Mouse (Mus musculus) intestine, embryonic 16.5 days (tissue): ENCODE data around the gene Ccne1. TPM values are rescaled to one million over a fixed set of nuclear protein-coding genes. Genes with fewer than 3 reads are reported as not detected.

Experiments
- ATAC-seq: fragments of 200-750 bp; cut with Nextera tagmentation; 2 replicates; pipeline ENCODE4 v1.8.0; 2017; ENCODE audit warnings: moderate TSS enrichment, moderate library complexity
- H3K27ac ChIP-seq: fragments of 300-500 bp; sonication (generic); 2 replicates; pipeline ENCODE4 v1.5.1; 2014; ENCODE audit warnings: mild to moderate bottlenecking, low read length
- H3K27me3 ChIP-seq: fragments of 300-500 bp; sonication (generic); replicated peaks from 2 replicates; pipeline ENCODE4 v1.6.1; 2014; ENCODE audit warnings: low read length, control low read depth, mixed read lengths; ENCODE audit not compliant: control insufficient read depth, insufficient read depth
- H3K36me3 ChIP-seq: fragments of 300-500 bp; sonication (generic); 2 replicates; pipeline ENCODE4 v1.6.1; 2014; ENCODE audit warnings: low read length, control low read depth; ENCODE audit not compliant: control insufficient read depth, insufficient read depth
- H3K4me1 ChIP-seq: fragments of 300-500 bp; sonication (generic); 2 replicates; pipeline ENCODE4 v1.6.1; 2014; ENCODE audit warnings: low read length, control low read depth, mixed read lengths; ENCODE audit not compliant: control insufficient read depth, insufficient read depth
- H3K4me2 ChIP-seq: fragments of 300-500 bp; sonication (generic); 2 replicates; pipeline ENCODE4 v1.6.1; 2014; ENCODE audit warnings: low read depth, low read length, control low read depth
- H3K4me3 ChIP-seq: fragments of 300-500 bp; sonication (generic); 2 replicates; pipeline ENCODE4 v1.5.1; 2014; ENCODE audit warnings: mild to moderate bottlenecking, low read length
- H3K9ac ChIP-seq: fragments of 300-500 bp; sonication (generic); 2 replicates; pipeline ENCODE4 v1.6.1; 2014; ENCODE audit warnings: low read depth, low read length
- H3K9me3 ChIP-seq: fragments of 300-500 bp; sonication (generic); 2 replicates; pipeline ENCODE4 v1.6.1; 2016; ENCODE audit warnings: low read length, control low read depth; ENCODE audit not compliant: control insufficient read depth
- WGBS: fragments of 180-500 bp; shearing (Covaris S2); extraction: QIAGEN DNeasy Blood & Tissue Kit; methylation state at CpG from one replicate; pipeline ENCODE4 v1.1.7; 2014; 5-methylcytosine and 5-hydroxymethylcytosine counted together
- polyA plus RNA-seq: library from polyadenylated mRNA; unstranded; fragments of >200 nt; fragmentation: Nextera tagmentation; extraction: Ambion mirVana; gene quantifications from 2 replicates; pipeline ENCODE4 v1.2.1, GENCODE M21; 2015

The Ccne1 gene
- 45.8 and 55.9 TPM in 2 replicates for polyA plus RNA-seq

- WGBS: under 1% methylated on average over 98 of the region's 102 CpGs
- Histone ChIP-seq H3K27ac (peak within 1 kb of the TSS; percentile 65), H3K4me3 (peak within 1 kb of the TSS; percentile 92), H3K36me3 (no peaks in the 10 kb centered on the region), H3K9ac (peak within 1 kb of the TSS; percentile 81), H3K4me1 (peaks cover 28% of the 10 kb centered on the region), H3K9me3 (no peaks in the 10 kb centered on the region), H3K27me3 (no peaks in the 10 kb centered on the region), H3K4me2 (peak within 1 kb of the TSS; percentile 98)
- peak; percentile 94 for ATAC-seq
Observed at GRCm38 (mm10) chr7:38107371-38108259, at the start of gene Ccne1. Ccne1 (minus strand) TSS chr7:38107534.

GRCm38 (mm10) chr7:38155829-38156228, 48.5 kb upstream of the Ccne1 start:
- WGBS: 82% methylated on average over 5 of the region's 5 CpGs
- no peaks in the 10 kb centered on the region for H3K9me3 ChIP-seq
- H3K36me3 ChIP-seq: no peaks in the 10 kb centered on the region
- ATAC-seq: no peak
- H3K27ac ChIP-seq: no peak overlapping the region
- no peak overlapping the region for H3K9ac ChIP-seq
- H3K4me2 ChIP-seq: no peak overlapping the region
- no peaks in the 10 kb centered on the region for H3K27me3 ChIP-seq
- peaks cover 5% of the 10 kb centered on the region; the same call in 1 of the 2 replicates for H3K4me1 ChIP-seq
- H3K4me3 ChIP-seq: no peak overlapping the region

- 83% methylated on average over 3 of the region's 3 CpGs for WGBS
- H3K4me3 ChIP-seq: no peak overlapping the region
Observed at GRCm38 (mm10) chr7:38152571-38152970, 45.2 kb upstream of the Ccne1 start.

GRCm38 (mm10) chr7:38151706-38152312, 44.5 kb upstream of the Ccne1 start:
- no peak overlapping the region for H3K9ac ChIP-seq
- no peaks in the 10 kb centered on the region for H3K9me3 ChIP-seq
- 56% methylated on average over 14 of the region's 14 CpGs for WGBS
- no peaks in the 10 kb centered on the region for H3K27me3 ChIP-seq
- ATAC-seq: no peak
- H3K36me3 ChIP-seq: no peaks in the 10 kb centered on the region
- no peak overlapping the region for H3K27ac ChIP-seq
- no peak overlapping the region for H3K4me3 ChIP-seq
- H3K4me2 ChIP-seq: no peak overlapping the region
- no peaks in the 10 kb centered on the region for H3K4me1 ChIP-seq

More at GRCm38 (mm10) chr7:38152571-38152970, 45.2 kb upstream of the Ccne1 start:
- Histone ChIP-seq H3K9ac (no peak overlapping the region), H3K4me2 (no peak overlapping the region), H3K4me1 (no peaks in the 10 kb centered on the region), H3K36me3 (no peaks in the 10 kb centered on the region), H3K27ac (no peak overlapping the region), H3K9me3 (no peaks in the 10 kb centered on the region), H3K27me3 (no peaks in the 10 kb centered on the region)
- no peak for ATAC-seq

DNA sequence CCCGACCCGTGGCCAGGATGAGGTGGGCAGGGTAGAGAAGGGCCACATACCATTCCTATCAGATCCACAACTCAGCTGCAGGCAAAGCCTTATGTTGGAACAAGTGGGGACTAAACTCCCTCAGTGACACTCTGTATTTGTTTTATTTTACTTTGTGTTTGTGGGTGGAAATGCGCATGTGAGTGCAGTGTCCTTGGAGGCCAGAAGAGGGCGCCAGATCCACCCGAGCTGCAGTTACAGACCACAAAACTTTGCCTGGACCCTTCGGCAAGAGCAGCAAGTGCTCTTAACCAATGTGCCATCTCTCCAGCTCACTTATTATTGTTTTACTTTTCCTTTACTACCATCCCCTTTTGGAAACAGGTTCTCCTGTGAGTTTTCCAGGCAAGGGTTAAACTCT, 40.1 kb upstream of the Ccne1 start:
- Histone ChIP-seq H3K36me3 (no peaks in the 10 kb centered on the region), H3K9ac (no peak overlapping the region), H3K4me2 (no peak overlapping the region), H3K27me3 (no peaks in the 10 kb centered on the region), H3K9me3 (no peaks in the 10 kb centered on the region), H3K27ac (no peak overlapping the region), H3K4me3 (no peak overlapping the region), H3K4me1 (no peaks in the 10 kb centered on the region)
- ATAC-seq: no peak
- 87% methylated on average over 6 of the region's 6 CpGs for WGBS

DNA sequence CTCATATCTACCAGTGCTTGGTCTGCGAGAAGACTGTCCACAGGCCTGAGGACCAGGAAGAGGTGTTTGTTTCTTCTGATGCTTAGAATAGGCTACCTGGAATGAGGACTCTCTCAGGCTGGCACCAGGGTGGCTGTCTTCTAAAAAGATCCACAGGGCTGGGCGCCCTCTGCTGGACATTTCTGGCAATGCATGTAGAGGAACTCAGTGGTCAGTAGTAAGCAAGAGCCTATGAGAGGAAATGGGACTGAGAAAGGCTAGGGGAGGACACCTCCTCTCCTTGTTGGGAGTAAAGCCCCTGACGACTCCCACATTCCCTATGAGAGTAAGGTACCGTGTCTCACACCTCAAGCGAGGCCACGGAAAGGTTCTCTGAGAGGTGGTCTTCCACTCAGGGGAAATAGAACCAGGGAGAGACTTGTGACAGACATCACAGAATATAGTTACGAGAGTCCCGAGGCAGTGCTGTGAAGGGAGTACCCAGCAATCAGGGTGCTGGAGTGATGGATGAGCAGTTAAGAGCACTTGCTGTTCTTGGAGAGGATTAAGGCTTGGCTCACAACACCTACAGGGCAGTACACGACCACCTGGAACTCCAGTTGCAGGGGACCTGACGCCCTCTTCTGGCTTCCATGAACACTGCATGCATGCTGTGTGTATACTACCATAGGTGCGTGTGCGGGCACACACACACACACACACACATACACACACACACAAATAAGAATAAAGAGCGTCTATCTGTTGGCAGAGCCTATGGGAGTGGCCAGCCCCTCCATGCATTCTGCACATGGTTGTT, 34.6 kb upstream of the Ccne1 start:
- H3K9me3 ChIP-seq: no peaks in the 10 kb centered on the region
- H3K27me3 ChIP-seq: no peaks in the 10 kb centered on the region
- 61% methylated on average over 13 of the region's 13 CpGs for WGBS
- H3K4me1 ChIP-seq: no peaks in the 10 kb centered on the region
- no peak overlapping the region for H3K27ac ChIP-seq
- H3K9ac ChIP-seq: no peak overlapping the region
- H3K36me3 ChIP-seq: no peaks in the 10 kb centered on the region
- peak; percentile 67 for ATAC-seq
- no peak overlapping the region for H3K4me3 ChIP-seq
- no peak overlapping the region for H3K4me2 ChIP-seq

GRCm38 (mm10) chr7:38140324-38140723, 33.0 kb upstream of the Ccne1 start:
- no peaks in the 10 kb centered on the region for H3K36me3 ChIP-seq
- H3K4me1 ChIP-seq: no peaks in the 10 kb centered on the region
- H3K27ac ChIP-seq: no peak overlapping the region
- no peak overlapping the region for H3K9ac ChIP-seq
- no peaks in the 10 kb centered on the region for H3K9me3 ChIP-seq
- no peak overlapping the region for H3K4me3 ChIP-seq
- H3K27me3 ChIP-seq: no peaks in the 10 kb centered on the region
- WGBS: 41% methylated on average over 9 of the region's 9 CpGs
- H3K4me2 ChIP-seq: no peak overlapping the region
- ATAC-seq: no peak

DNA sequence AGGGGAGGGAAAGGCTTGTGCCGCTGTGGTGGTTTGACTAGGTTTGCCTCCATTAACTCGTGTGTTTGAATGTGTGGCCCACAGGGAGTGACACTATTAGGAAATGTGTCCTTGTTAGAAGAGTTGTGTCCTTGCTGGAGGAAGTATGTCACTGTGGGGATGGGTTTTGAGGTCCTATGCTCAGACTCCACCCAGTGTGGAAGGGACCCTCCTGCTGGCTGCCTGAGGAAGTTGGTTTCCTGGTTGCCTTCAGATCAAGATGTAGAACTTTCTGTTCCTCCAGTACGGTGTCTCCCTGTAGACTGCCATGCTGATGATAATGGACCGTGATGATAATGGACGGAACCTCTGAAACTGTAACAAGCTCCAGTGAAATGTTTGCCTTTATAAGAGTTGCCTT, 27.1 kb upstream of the Ccne1 start:
- Histone ChIP-seq H3K4me3 (no peak overlapping the region), H3K9me3 (no peaks in the 10 kb centered on the region), H3K27me3 (no peaks in the 10 kb centered on the region), H3K4me1 (no peaks in the 10 kb centered on the region), H3K27ac (no peak overlapping the region), H3K36me3 (no peaks in the 10 kb centered on the region), H3K9ac (no peak overlapping the region), H3K4me2 (no peak overlapping the region)
- 90% methylated on average over 5 of the region's 5 CpGs for WGBS
- ATAC-seq: no peak

GRCm38 (mm10) chr7:38131186-38131585, 23.9 kb upstream of the Ccne1 start:
- no peaks in the 10 kb centered on the region for H3K36me3 ChIP-seq
- no peak overlapping the region for H3K9ac ChIP-seq
- peak; percentile 54 for ATAC-seq
- H3K4me3 ChIP-seq: no peak overlapping the region
- H3K4me1 ChIP-seq: no peaks in the 10 kb centered on the region
- no peaks in the 10 kb centered on the region for H3K9me3 ChIP-seq
- WGBS: 31% methylated on average over 5 of the region's 5 CpGs
- no peak overlapping the region for H3K27ac ChIP-seq
- no peaks in the 10 kb centered on the region for H3K27me3 ChIP-seq
- no peak overlapping the region for H3K4me2 ChIP-seq
